Mouse (Mus musculus): Measurements from ENCODE around the gene Pgls. TPM values are rescaled to one million over a fixed set of nuclear protein-coding genes. Genes with fewer than 3 reads are reported as not detected.

Gene Pgls
- total and polyA plus RNA-seq, 2 experiments: 111 to 119 TPM

DNA sequence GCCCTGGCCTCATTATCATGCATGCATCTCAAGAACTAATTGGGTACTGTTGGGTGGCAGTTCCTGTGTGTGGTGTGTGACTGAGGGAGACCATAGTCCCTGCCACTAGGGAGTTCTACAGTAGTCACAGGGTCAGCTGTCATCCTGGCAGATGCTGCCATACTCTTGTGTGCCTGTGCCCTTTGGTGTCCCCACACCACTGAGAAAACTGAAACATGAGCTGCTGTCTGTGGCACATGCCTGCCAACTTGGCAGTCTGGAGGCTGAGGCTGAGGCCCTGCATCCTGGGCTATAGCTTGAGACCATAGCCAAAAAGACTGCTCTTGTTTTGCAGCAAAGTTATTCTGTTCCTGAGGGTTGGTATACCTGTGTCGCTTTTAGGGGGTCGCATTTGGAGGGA, 27.8 kb downstream of the Pgls start:
- 97% methylated on average over 2 of the region's 2 CpGs for WGBS
- no peak overlapping the region for H3K4me3 ChIP-seq (ENCODE audit: insufficient read depth, low read depth, low read length)
- no peaks in the 10 kb centered on the region for H3K27me3 ChIP-seq (ENCODE audit: control insufficient read depth, insufficient read depth, low read length)
- H3K9ac ChIP-seq (ENCODE audit: low read depth, low read length): no peak overlapping the region
- no peak for DNase-seq (ENCODE audit: extremely low read depth, low read depth, low spot score)
- H3K79me2 ChIP-seq (ENCODE audit: control insufficient read depth, insufficient read depth, low read length): no peaks in the 10 kb centered on the region
- peaks cover 31% of the 10 kb centered on the region; the same call in 1 of the 2 replicates for H3K36me3 ChIP-seq (ENCODE audit: control insufficient read depth, insufficient read depth, low read length)
- TF ChIP-seq CTCF (IDR thresholded peaks at IDR 0.05; ENCODE audit: low read depth, low read length): no peak
- no peak for TF ChIP-seq POLR2A (IDR thresholded peaks at IDR 0.05; ENCODE audit: extremely low read depth, insufficient read depth, low read length)
- H3K4me1 ChIP-seq (ENCODE audit: control insufficient read depth, insufficient read depth, low read length): no peaks in the 10 kb centered on the region
- H3K27ac ChIP-seq (replicated peaks; ENCODE audit: insufficient read depth, low read depth, low read length): no peak overlapping the region

DNA sequence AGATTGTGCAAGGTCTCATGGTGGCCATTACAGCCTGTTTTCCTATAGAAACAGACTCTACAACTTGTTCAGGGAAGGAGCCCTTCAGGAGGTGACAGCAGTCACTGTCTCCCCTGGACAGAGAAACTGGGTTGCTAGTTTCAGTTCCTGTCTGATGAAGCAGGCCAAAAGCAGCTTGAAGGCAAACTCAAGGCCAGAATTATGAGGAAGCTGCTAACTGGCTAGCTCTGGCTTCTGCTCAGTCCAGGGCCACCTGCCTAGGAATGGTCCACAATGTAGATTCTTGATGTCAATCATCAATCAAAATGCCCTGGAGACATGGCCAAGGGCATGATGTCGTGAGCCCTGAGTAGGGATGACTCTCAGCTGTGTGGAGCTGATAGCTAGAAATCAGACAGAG, 33.1 kb downstream of the Pgls start:
- DNase-seq (ENCODE audit: extremely low read depth, low read depth, low spot score): peak; percentile 26
- Histone ChIP-seq H3K36me3 (ENCODE audit: control insufficient read depth, insufficient read depth, low read length) (peaks cover 22% of the 10 kb centered on the region; the same call in 1 of the 2 replicates), H3K9ac (ENCODE audit: low read depth, low read length) (no peak overlapping the region), H3K4me3 (ENCODE audit: insufficient read depth, low read depth, low read length) (no peak overlapping the region), H3K4me1 (ENCODE audit: control insufficient read depth, insufficient read depth, low read length) (peaks cover 4% of the 10 kb centered on the region; the same call in 1 of the 2 replicates), H3K27ac (replicated peaks; ENCODE audit: insufficient read depth, low read depth, low read length) (no peak overlapping the region), H3K27me3 (ENCODE audit: control insufficient read depth, insufficient read depth, low read length) (no peaks in the 10 kb centered on the region), H3K79me2 (ENCODE audit: control insufficient read depth, insufficient read depth, low read length) (no peaks in the 10 kb centered on the region)
- WGBS: 78% methylated on average over 1 of the region's 1 CpGs
- no peak for TF ChIP-seq CTCF (IDR thresholded peaks at IDR 0.05; ENCODE audit: low read depth, low read length)
- no peak for TF ChIP-seq POLR2A (IDR thresholded peaks at IDR 0.05; ENCODE audit: extremely low read depth, insufficient read depth, low read length)

DNA sequence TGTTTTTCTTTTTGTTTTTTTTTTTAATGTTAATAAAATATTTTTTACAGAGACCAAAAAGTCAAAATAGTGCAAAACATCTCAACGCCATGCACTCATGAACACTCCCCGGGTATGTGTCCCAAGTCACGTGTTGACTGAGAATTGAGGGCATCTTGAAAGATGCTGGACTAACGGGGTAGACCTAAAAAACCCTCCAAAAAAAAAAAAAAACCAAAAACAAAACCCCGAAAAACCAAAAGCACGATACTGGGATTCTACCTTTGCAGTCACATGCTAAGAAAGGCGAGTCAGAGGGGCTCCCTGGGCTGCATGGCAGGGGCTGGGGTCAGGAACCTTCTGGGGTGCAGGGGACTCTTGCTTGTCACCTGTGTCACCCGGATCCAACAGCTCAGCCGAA, 34.8 kb downstream of the Pgls start:
- no peak overlapping the region for H3K27ac ChIP-seq (replicated peaks; ENCODE audit: insufficient read depth, low read depth, low read length)
- 91% methylated on average over 9 of the region's 9 CpGs for WGBS

DNA sequence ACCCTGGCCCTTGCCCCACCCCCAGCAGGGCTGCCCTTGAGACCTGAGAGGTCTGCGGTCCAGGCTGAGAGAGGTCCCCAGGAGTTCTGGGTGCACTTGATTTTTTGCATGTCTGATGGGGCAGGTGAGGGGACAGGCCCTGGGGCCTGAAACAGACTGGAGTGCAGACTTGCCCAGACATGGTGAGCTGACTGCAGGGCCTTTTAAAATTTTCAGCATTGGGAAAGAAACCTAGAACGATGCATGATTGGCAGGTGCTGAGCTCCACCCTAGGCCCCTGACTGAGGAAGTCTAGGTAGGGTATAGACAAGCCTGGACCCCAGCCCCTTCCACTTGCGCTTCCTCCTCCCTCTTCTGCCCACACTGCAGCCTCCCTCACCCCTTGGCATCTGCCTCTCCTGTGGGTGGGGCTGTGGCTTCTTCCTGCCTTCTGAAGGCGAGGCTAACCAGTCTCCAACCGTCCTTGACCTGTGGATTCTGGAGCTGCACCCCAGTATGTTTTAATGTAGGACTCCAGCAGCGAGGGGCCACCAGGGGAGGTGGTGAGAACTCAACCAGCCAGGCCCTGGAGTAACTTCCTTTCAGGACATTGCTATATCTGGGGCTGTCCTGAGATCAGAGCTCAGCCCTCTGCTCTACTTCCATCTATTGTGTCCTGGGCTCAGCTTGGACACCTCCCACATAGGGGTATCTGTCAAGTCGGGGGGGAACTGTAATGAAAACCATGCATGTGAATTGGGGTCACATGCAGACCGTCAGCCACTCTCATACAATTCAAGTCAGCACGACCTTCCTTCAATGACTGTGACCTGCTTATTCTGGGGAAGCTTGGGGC, 35.5 kb downstream of the Pgls start:
- no peak for DNase-seq (ENCODE audit: extremely low read depth, low read depth, low spot score)
- no peak overlapping the region for H3K9ac ChIP-seq (ENCODE audit: low read depth, low read length)
- no peaks in the 10 kb centered on the region for H3K79me2 ChIP-seq (ENCODE audit: control insufficient read depth, insufficient read depth, low read length)
- TF ChIP-seq CTCF (IDR thresholded peaks at IDR 0.05; ENCODE audit: low read depth, low read length) (no peak), POLR2A (IDR thresholded peaks at IDR 0.05; ENCODE audit: extremely low read depth, insufficient read depth, low read length) (no peak)
- peaks cover 14% of the 10 kb centered on the region; the same call in 1 of the 2 replicates for H3K36me3 ChIP-seq (ENCODE audit: control insufficient read depth, insufficient read depth, low read length)
- 0 out of 2 replicates have a peak overlapping the region, but pooled peaks have one; percentile 36 for H3K27ac ChIP-seq (replicated peaks; ENCODE audit: insufficient read depth, low read depth, low read length)
- no peaks in the 10 kb centered on the region for H3K27me3 ChIP-seq (ENCODE audit: control insufficient read depth, insufficient read depth, low read length)
- H3K4me1 ChIP-seq (ENCODE audit: control insufficient read depth, insufficient read depth, low read length): peaks cover 4% of the 10 kb centered on the region; the same call in 1 of the 2 replicates
- 55% methylated on average over 9 of the region's 9 CpGs for WGBS
- no peak overlapping the region for H3K4me3 ChIP-seq (ENCODE audit: insufficient read depth, low read depth, low read length)

More for the DNA sequence above, 34.8 kb downstream of the Pgls start:
- H3K36me3 ChIP-seq (ENCODE audit: control insufficient read depth, insufficient read depth, low read length): peaks cover 19% of the 10 kb centered on the region; the same call in 1 of the 2 replicates
- H3K79me2 ChIP-seq (ENCODE audit: control insufficient read depth, insufficient read depth, low read length): no peaks in the 10 kb centered on the region
- H3K27me3 ChIP-seq (ENCODE audit: control insufficient read depth, insufficient read depth, low read length): no peaks in the 10 kb centered on the region
- peaks cover 4% of the 10 kb centered on the region; the same call in 1 of the 2 replicates for H3K4me1 ChIP-seq (ENCODE audit: control insufficient read depth, insufficient read depth, low read length)
- TF ChIP-seq POLR2A (IDR thresholded peaks at IDR 0.05; ENCODE audit: extremely low read depth, insufficient read depth, low read length): no peak
- TF ChIP-seq CTCF (IDR thresholded peaks at IDR 0.05; ENCODE audit: low read depth, low read length): no peak
- DNase-seq (ENCODE audit: extremely low read depth, low read depth, low spot score): no peak
- no peak overlapping the region for H3K9ac ChIP-seq (ENCODE audit: low read depth, low read length)
- no peak overlapping the region for H3K4me3 ChIP-seq (ENCODE audit: insufficient read depth, low read depth, low read length)

DNA sequence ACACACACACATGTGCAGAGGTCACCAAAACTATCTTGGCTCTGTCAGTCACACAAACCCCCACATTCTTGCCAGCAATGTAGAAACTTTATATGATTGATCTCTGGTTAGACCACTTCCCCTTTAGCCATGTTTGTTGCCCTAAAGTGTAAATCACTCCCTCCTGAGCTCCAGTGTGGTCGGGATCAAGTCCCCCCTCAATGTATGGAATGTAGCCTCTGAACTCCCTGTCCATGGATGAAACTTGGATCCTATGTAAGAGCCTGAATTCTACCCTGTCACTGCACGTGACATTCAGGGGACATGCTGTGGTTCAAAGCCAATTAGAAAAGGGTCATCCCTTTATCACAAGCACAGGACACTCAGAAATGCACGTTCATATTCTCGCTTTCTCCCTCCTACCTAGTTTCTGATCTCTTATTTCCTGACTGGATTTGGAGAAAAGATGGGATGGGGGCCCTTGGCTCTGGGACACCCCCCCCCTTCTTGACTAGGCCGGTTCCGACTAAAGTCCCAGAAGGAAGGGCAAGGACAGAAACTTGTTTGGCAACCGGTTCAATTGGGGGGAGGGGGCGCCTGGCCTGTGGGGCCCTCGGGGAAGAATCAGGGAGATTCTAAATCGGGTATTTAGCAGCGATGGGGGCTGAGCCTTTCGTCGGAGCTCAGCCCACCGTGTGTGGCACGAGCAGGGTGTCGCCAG, 36.6 kb downstream of the Pgls start:
- H3K27ac ChIP-seq (replicated peaks; ENCODE audit: insufficient read depth, low read depth, low read length): no peak overlapping the region
- H3K9ac ChIP-seq (ENCODE audit: low read depth, low read length): peak overlapping the region; percentile 55
- peaks cover 5% of the 10 kb centered on the region; the same call in 1 of the 2 replicates for H3K36me3 ChIP-seq (ENCODE audit: control insufficient read depth, insufficient read depth, low read length)
- no peaks in the 10 kb centered on the region for H3K27me3 ChIP-seq (ENCODE audit: control insufficient read depth, insufficient read depth, low read length)
- WGBS: 11% methylated on average over 16 of the region's 16 CpGs
- no peaks in the 10 kb centered on the region for H3K79me2 ChIP-seq (ENCODE audit: control insufficient read depth, insufficient read depth, low read length)
- peaks cover 4% of the 10 kb centered on the region; the same call in 1 of the 2 replicates for H3K4me1 ChIP-seq (ENCODE audit: control insufficient read depth, insufficient read depth, low read length)
- TF ChIP-seq POLR2A (IDR thresholded peaks at IDR 0.05; ENCODE audit: extremely low read depth, insufficient read depth, low read length) (no peak), CTCF (IDR thresholded peaks at IDR 0.05; ENCODE audit: low read depth, low read length) (no peak)
- H3K4me3 ChIP-seq (ENCODE audit: insufficient read depth, low read depth, low read length): peak overlapping the region; percentile 62; the same call in 1 of the 2 replicates
- DNase-seq (ENCODE audit: extremely low read depth, low read depth, low spot score): no peak

Data from liver, adult 2 months (tissue).